Mouse (Mus musculus): ENCODE results near the gene Lmln.
A peak's percentile ranks its signal among the peaks of the same experiment; 100 is the strongest.
"Not testable (repeated sequence)": the region's sequence is repeated elsewhere in the genome, so short reads cannot be mapped to it uniquely, and the experiment has no call there.

The Lmln gene

GRCm38 (mm10) chr16:33058656-33059055, 3.7 kb upstream of the Lmln start:
- not testable (repeated sequence) for DNase-seq

DNA sequence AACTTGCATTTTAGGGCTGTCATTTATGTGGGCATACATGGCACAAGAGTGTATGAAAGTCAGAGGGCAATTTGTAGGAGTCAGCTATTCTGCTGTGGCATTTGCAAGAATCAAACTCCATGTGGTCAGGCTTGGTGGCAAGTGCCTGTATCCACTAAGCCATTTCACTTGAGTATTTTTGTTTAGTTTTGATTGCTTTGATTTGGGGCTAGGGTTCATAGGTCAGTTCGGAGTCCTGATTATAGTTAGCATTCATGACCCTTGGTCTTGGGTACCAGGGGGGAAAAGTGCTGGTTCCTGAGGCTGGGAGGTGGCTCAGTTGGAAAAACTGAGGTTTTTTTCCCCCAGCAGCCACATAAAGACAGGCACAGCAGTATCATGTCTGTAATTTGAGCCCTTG, 2.9 kb upstream of the Lmln start:
- DNase-seq = no peak

DNA sequence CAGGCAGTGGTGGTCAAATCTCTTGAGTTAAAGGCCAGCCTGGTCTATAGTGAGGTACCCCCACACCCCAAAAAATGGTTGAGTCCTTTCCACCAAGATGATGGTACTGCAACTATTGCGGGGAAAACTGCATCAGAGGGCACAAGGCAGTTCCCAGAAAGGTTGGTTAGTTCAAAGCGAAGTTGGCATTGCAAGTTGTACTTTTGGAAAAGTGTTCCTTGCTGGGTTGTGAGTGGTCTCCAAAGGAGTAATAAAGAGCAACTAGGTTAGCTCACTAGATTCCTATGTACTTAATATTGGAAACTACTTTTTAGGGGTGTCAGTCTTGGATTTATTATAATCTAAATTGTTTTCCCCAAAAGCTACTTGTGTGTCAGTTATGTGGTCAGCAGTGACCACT, 1.4 kb upstream of the Lmln start:
- DNase-seq = no peak

DNA sequence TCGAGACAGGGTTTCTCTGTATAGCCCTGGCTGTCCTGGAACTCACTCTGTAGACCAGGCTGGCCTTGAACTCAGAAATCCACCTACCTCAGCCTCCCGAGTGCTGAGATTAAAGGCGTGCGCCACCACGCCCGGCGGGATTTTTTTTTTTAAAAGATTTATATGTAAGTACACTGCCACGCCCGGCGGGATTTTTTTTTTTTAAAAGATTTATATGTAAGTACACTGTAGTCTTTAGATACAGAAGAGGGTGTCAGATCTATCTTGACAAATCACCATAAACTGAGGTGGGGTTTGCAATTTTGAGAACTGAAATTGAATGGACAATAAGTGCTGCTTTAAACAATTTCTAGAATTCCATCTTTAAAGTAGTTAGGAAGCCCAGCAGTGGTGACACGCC, 921 bp upstream of the Lmln start:
- DNase-seq = no peak

- DNase-seq = peak in 1 of 2 experiments; percentile 67
Observed at GRCm38 (mm10) chr16:33062682-33063131, 386 bp downstream of the Lmln start.

DNA sequence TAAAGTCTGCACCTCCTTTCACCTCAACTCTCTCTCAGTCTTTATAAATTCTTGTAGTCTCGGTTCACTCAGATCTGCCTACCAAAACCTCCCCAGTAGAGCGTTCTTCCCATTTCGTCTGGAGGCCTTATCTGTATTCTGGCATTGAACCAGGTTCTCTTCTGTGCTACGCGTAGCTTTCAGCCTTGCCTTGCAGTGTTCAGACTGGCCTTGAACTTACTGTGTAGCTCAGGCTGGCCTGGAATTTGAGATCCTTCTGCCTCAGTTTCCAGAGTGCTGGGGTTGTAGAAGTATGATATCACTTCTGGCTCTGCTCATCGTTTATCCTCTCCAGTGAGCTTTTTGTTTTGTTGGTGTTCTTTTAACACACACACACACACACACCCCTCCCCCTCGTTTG, 946 bp downstream of the Lmln start:
- DNase-seq = no peak

DNA sequence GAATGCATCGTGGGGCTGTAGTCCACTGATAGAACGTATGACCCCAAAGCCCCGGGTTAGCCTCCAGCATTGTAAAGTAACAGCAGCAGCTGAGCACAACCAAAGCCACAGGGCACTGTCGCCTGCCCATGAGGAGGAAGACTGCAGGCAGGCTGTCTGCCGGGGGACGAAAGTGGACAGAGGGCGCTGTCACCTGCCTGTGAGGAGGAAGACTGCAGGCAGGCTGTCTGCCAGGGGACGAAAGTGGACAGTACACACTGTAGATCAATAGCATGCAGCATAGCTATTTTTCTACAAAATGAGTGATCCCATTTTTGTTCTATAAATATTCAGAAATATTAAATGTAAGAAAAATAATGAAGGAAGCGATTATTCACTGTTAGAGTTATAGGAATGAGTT, 2.3 kb downstream of the Lmln start:
- DNase-seq = no peak

GRCm38 (mm10) chr16:33070928-33071327, 8.6 kb downstream of the Lmln start:
- DNase-seq = no peak

GRCm38 (mm10) chr16:33072871-33073557, 10.7 kb downstream of the Lmln start:
- DNase-seq = no peak

DNA sequence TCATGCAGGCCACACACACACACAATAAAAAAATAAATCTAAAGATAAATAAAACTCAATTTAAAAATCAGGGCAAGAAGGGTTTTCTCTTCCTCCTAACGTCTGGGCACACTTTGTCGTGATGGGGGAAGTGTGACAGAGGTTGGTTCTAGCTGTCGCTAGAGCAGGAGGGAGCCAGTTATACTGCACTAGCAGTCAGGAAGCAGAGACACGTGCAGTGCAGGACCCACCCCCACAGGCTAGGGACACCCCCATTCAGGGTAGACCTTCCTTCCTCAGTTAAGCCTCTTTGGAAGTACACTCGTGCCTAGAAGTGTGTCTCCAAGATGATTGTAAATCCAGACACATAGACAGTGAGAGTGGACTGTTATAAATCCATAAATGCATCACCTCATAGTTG, 12.6 kb downstream of the Lmln start:
- no peak for DNase-seq

DNA sequence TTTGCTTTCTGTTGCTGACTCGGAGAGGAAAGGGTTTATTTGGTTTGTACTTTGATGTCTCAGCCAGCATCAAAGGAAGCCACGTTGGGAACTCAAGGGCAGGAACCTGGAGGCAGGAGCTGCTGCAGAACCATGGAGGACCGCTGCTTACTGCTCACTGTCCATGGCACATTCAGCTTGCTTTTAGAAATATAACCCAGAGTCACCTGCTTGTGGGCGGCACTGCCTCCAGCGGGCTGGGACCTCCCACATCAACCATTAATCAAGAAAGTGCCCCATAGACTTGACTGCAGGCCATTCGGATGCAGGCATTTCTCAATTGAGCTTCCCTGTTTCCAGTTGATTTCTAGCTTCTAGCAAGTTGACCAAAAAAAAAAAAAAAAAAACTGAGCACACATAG, 13.8 kb downstream of the Lmln start:
- no peak for DNase-seq

GRCm38 (mm10) chr16:33077069-33077627, 14.8 kb downstream of the Lmln start:
- DNase-seq = no peak

GRCm38 (mm10) chr16:33080063-33080462, 17.7 kb downstream of the Lmln start:
- DNase-seq = no peak

DNA sequence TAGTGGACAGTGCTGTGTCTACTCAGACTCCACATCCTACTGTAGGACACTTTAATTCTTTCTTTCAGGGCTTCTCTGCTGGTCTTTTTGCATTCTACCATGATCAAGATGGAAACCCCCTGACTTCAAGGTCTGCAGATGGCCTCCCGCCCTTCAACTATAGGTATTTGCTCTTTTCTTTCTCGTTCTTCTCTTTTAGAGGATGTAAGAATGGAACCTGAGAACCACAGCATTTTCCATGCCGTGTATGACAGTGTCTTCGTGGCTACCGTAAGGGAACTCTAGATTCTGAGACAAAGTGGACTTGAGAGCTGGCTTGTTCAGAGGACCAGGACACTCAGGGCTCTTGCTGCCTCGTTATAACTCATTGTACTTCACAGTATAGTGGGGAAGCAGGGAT, 20.6 kb downstream of the Lmln start:
- no peak for DNase-seq

DNA sequence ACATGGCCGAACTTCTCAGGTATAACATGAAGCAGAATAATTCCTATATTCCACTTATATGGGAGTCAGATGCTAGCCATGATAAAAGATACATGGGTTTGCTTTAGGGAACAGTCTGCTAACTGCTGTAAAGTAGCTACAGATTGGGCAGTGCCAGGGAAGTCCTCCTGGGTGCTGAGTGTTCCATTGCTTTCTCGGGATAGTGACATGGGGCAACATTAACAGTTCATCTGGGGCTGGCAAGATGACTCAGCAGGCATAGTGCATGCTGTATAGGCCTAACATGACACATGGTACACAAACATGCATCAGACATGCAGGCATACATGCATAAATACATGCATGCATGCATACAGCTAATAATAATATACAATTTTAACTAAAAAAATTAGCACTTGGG, 21.7 kb downstream of the Lmln start:
- no peak for DNase-seq

DNA sequence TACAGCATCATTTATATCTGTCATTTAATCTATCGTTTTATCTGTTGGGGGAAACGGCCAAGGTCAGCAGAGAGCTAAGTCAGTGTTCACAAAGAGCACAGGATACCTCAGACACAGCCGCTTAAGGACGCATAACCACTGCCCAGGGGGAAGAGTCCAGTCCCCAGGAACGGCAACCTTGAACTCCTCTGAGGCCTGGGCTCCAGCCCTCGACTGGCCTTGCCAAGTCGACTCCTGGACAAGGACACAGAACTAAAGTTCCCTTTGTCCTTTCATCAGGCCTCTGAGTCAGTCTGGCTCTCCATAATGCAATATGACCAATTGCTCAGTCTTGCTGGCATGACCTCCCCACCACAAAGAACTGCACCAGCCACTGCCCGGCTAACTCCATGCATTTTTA, 23.3 kb downstream of the Lmln start:
- no peak for DNase-seq

GRCm38 (mm10) chr16:33113726-33114125, 51.4 kb downstream of the Lmln start:
- no peak for DNase-seq

- DNase-seq = peak; percentile 15 to 16
Observed at GRCm38 (mm10) chr16:33123373-33123772, 61.1 kb downstream of the Lmln start.

- peak; percentile 19 for DNase-seq
Observed at GRCm38 (mm10) chr16:33123938-33124820, 61.9 kb downstream of the Lmln start.

GRCm38 (mm10) chr16:33127052-33127451, 64.7 kb downstream of the Lmln start:
- DNase-seq = no peak

- DNase-seq = no peak
Observed at GRCm38 (mm10) chr16:33130731-33131130, 68.4 kb downstream of the Lmln start.

GRCm38 (mm10) chr16:33133186-33133585, 70.9 kb downstream of the Lmln start:
- no peak for DNase-seq

DNA sequence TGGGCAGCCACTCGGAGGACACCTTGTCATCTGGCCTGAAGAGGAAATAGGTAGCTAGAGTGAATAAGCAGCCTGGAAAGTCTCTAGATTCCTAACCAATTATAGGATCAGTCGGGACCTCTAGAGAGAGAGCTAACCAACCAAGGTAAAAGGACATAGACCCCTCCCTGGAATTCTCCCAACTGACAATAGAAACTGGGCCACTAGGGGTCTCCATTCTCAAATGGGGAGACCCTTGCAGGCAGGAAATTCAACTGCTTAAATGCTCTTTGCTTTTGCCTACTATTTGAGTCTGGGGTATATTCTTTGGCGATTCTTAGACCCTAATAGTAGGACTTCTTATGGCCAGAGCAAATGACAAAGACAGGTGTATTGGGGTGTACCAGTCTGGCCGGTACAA, 72.8 kb downstream of the Lmln start:
- no peak for DNase-seq

DNA sequence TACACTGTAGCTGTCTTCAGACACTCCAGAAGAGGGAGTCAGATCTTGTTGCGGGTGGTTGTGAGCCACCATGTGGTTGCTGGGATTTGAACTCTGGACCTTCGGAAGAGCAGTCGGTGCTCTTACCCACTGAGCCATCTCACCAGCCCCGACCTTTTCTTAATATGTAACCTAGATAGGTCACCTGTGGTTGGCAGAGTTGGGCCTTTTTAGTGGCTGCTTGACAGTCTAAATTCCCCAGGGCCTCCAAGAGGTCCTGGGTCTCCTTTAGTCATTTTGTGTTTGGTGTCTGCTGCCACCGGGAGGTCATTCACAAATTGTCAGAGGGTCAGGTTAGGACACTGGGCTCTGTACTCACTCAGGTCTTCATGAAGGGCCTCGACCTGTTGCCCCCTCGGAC, 76.7 kb downstream of the Lmln start:
- not testable (repeated sequence) for DNase-seq
